Mouse (Mus musculus): ENCODE measurements around the gene Inafm1. TPM values are rescaled to one million over a fixed set of nuclear protein-coding genes. Genes with fewer than 3 reads are reported as not detected.

Inafm1 gene
- polyA plus RNA-seq, 1 experiment from 2014 or later = 27.3 TPM

DNA sequence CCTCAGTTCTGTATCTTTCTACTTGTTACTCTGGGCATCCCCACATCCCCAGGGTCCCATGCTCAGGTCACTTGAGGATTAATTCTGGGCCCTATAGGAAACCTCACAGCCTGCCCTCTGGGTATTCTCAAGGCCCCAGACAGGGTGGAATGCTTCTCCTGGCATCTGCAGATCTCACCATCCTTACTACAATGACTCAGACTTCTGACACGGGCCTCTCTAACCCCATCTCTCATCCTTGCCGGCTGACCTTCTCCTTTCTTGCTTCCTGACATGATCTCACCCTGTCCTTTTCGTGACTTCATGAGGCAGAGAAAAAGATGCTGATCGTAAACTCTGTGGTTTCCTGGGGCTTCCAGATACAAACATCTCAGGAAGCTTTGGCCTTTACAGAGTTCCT is 19.2 kb downstream of the Inafm1 start:
- Histone ChIP-seq H3K27ac (no peak overlapping the region), H3K9me3 (no peaks in the 10 kb centered on the region), H3K9ac (replicated peaks) (no peak overlapping the region), H3K36me3 (no peaks in the 10 kb centered on the region), H3K4me1 (replicated peaks) (no peaks in the 10 kb centered on the region), H3K27me3 (no peaks in the 10 kb centered on the region), H3K4me3 (replicated peaks) (no peak overlapping the region), H3K4me2 (replicated peaks) (no peak overlapping the region)
- ATAC-seq = no peak
- 73% methylated on average over 4 of the region's 4 CpGs for WGBS

GRCm38 (mm10) chr7:16250687-16251086 is 22.7 kb downstream of the Inafm1 start:
- Histone ChIP-seq H3K9me3 (no peaks in the 10 kb centered on the region), H3K27me3 (no peaks in the 10 kb centered on the region), H3K4me3 (replicated peaks) (no peak overlapping the region), H3K36me3 (no peaks in the 10 kb centered on the region), H3K27ac (no peak overlapping the region), H3K4me2 (replicated peaks) (no peak overlapping the region), H3K4me1 (replicated peaks) (no peaks in the 10 kb centered on the region), H3K9ac (replicated peaks) (no peak overlapping the region)
- ATAC-seq = no peak
- 88% methylated on average over 5 of the region's 5 CpGs for WGBS

DNA sequence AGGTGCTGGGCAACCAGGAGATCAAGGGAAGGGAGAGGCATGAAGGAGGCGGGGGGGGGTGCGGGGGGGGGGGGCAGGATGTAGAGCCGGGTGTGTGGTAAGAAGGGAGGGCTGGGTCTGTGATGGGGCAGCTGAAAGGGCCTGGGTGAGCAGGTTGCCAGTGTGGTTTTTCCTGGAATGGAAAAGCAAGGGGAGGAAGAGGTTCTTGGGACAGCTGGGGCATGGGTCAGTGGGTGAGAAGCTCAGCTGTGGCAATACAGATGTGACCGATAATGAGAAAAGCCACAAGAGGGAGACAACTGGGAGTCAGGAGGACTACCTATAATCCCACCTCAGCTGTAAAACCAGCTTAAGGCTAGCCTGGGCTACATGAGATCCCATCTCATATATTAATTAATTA is 27.5 kb downstream of the Inafm1 start:
- Histone ChIP-seq H3K27me3 (no peaks in the 10 kb centered on the region), H3K4me2 (replicated peaks) (no peak overlapping the region), H3K27ac (no peak overlapping the region), H3K4me1 (replicated peaks) (no peaks in the 10 kb centered on the region), H3K9me3 (no peaks in the 10 kb centered on the region), H3K9ac (replicated peaks) (no peak overlapping the region), H3K4me3 (replicated peaks) (no peak overlapping the region), H3K36me3 (no peaks in the 10 kb centered on the region)
- no peak for ATAC-seq
- WGBS = 79% methylated on average over 2 of the region's 4 CpGs

DNA sequence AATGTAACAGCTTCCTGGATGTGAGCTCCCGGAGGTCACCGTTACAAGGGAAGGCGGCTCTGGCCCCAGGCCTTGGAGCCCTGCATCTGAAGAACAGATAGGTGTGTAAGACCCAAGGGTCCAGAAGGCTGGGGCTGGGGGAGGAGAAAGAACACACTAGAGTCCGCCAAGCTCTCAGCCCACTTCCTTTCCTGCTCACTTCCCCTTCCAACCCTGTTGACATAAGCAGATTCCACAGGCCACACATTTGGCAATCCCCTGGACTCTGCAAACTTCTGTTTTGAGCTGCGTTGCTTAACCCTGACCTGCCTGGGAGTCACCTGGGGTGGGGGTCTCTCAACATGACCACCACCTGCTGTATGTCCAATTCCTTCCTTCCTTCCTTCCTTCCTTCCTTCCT is 29.4 kb downstream of the Inafm1 start, which contains the start of gene C5ar2:
C5ar2 (minus strand) TSS at position 88 of the 400 bp plus-strand sequence.
- H3K4me3 ChIP-seq (replicated peaks) = no peak within 1 kb of the TSS
- H3K27me3 ChIP-seq = no peaks in the 10 kb centered on the region
- 87% methylated on average over 5 of the region's 5 CpGs for WGBS
- no peak within 1 kb of the TSS for H3K27ac ChIP-seq
- H3K36me3 ChIP-seq = no peaks in the 10 kb centered on the region
- no peaks in the 10 kb centered on the region for H3K4me1 ChIP-seq (replicated peaks)
- no peak within 1 kb of the TSS for H3K9ac ChIP-seq (replicated peaks)
- H3K4me2 ChIP-seq (replicated peaks) = no peak within 1 kb of the TSS
- no peaks in the 10 kb centered on the region for H3K9me3 ChIP-seq
- no peak for ATAC-seq

- H3K36me3 ChIP-seq = no peaks in the 10 kb centered on the region
- no peak overlapping the region for H3K4me3 ChIP-seq (replicated peaks)
- no peak for ATAC-seq
- no peaks in the 10 kb centered on the region for H3K27me3 ChIP-seq
- no peaks in the 10 kb centered on the region for H3K4me1 ChIP-seq (replicated peaks)
- 85% methylated on average over 6 of the region's 6 CpGs for WGBS
- no peak overlapping the region for H3K27ac ChIP-seq
- H3K9ac ChIP-seq (replicated peaks) = no peak overlapping the region
- H3K4me2 ChIP-seq (replicated peaks) = no peak overlapping the region
- H3K9me3 ChIP-seq = no peaks in the 10 kb centered on the region
These were observed 31.2 kb downstream of the Inafm1 start for GRCm38 (mm10) chr7:16242198-16242597.

GRCm38 (mm10) chr7:16241787-16242186 is 31.6 kb downstream of the Inafm1 start:
- H3K4me3 ChIP-seq (replicated peaks) = no peak overlapping the region
- no peak overlapping the region for H3K4me2 ChIP-seq (replicated peaks)
- H3K9me3 ChIP-seq = no peaks in the 10 kb centered on the region
- H3K36me3 ChIP-seq = no peaks in the 10 kb centered on the region
- no peaks in the 10 kb centered on the region for H3K27me3 ChIP-seq
- ATAC-seq = no peak
- H3K4me1 ChIP-seq (replicated peaks) = no peaks in the 10 kb centered on the region
- 68% methylated on average over 11 of the region's 11 CpGs for WGBS
- no peak overlapping the region for H3K9ac ChIP-seq (replicated peaks)
- H3K27ac ChIP-seq = no peak overlapping the region

DNA sequence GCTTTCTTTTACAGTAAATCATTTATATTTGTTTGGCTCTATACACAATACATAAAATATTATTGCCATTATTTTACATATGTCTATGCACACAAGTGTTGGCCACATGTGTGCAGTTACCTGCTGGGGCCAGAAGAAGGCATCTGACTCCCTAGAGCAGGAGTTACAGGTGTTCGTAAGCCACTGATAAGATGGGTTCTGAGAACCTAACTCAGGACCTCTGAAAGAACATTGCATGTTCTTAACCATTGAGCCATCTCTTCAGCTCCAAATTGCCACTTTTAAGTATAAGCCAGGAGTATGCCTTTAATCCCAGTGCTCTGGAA is 32.5 kb downstream of the Inafm1 start:
- no peaks in the 10 kb centered on the region for H3K9me3 ChIP-seq
- no peaks in the 10 kb centered on the region for H3K4me1 ChIP-seq (replicated peaks)
- H3K36me3 ChIP-seq = no peaks in the 10 kb centered on the region
- H3K9ac ChIP-seq (replicated peaks) = no peak overlapping the region
- H3K27ac ChIP-seq = no peak overlapping the region
- WGBS = 93% methylated on average over 1 of the region's 1 CpGs
- no peak overlapping the region for H3K4me3 ChIP-seq (replicated peaks)
- no peaks in the 10 kb centered on the region for H3K27me3 ChIP-seq
- no peak overlapping the region for H3K4me2 ChIP-seq (replicated peaks)
- ATAC-seq = no peak

DNA sequence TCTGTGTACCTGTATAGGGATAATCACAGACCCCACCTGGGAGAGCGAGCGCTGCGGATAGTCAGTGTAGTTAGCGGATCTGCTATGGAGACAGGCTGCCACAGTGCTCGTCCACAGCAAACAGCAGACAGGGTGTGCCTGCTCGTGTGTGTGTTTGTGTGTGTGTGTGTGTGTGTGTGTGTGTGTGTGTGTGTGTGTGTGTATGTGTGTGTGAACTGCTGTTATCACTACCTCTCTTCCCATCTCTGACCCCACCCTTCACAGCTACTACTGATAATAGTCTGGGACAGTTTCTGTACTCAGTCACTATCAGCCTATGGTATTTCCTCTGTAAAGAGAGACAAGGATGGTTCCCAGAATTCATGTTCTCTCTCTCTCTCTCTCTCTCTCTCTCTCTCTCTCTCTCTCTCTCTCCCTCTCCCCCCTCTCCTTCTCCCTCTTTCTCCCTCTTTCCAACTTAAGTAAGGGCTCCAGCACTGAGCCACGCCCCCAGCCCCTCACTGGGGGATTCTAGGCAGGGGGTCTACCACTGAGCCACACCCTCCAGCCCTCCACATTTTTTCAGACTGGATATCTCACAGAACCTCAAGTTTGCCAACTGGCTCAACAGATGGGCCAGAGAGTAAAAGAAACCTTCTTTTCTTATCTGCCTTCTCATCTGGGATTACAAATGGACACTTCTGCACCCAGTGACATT is 33.0 kb downstream of the Inafm1 start:
- no peaks in the 10 kb centered on the region for H3K27me3 ChIP-seq
- no peaks in the 10 kb centered on the region for H3K4me1 ChIP-seq (replicated peaks)
- no peaks in the 10 kb centered on the region for H3K9me3 ChIP-seq
- no peak overlapping the region for H3K9ac ChIP-seq (replicated peaks)
- no peak overlapping the region for H3K4me3 ChIP-seq (replicated peaks)
- H3K36me3 ChIP-seq = no peaks in the 10 kb centered on the region
- H3K27ac ChIP-seq = no peak overlapping the region
- no peak overlapping the region for H3K4me2 ChIP-seq (replicated peaks)
- ATAC-seq = no peak
- 81% methylated on average over 7 of the region's 7 CpGs for WGBS

DNA sequence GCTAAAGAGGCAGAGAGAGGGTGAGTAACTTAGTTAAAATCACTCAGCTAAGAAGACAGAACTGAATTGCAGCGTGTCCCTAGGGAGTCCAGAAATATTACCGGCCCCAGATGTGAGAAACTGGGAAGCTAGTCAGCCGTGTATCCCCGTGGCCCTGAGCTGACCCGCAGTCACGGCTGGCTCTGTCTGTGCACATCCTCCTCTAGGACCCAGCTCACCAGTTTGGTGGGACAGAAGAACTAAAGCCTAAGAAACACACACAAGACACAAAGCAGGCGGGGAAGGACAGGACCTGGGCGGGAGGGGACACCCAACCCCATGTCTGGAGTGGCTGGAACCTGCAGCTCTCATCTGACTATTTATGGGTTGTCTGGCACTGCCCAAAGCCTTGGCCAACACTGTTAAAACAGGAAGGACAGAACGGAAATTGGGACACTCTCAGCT is 33.8 kb downstream of the Inafm1 start:
- no peak overlapping the region for H3K9ac ChIP-seq (replicated peaks)
- no peak overlapping the region for H3K27ac ChIP-seq
- H3K36me3 ChIP-seq = no peaks in the 10 kb centered on the region
- ATAC-seq = no peak
- no peak overlapping the region for H3K4me2 ChIP-seq (replicated peaks)
- no peak overlapping the region for H3K4me3 ChIP-seq (replicated peaks)
- no peaks in the 10 kb centered on the region for H3K27me3 ChIP-seq
- no peaks in the 10 kb centered on the region for H3K4me1 ChIP-seq (replicated peaks)
- H3K9me3 ChIP-seq = no peaks in the 10 kb centered on the region
- 69% methylated on average over 9 of the region's 9 CpGs for WGBS

DNA sequence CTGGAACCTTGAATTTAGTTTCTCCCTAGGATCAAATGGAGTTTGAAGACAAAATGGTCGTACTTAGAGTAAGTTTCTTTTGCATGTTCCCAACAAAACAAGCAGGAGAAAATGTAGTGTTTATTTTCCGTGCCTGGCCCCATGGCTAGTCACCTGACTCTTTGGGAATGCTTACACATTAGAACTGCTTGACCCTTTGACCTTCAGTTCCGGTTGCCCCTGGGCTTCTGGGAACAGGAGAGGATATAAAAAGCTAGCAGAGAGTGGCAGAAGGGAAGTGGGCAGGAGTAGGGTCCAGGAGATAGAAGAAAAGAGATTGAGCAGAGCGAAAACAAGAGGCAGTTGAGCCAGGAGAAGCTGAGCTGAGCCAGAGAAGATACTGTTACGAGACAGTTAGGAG is 43.5 kb downstream of the Inafm1 start:
- ATAC-seq = no peak
- Histone ChIP-seq H3K4me1 (replicated peaks) (no peaks in the 10 kb centered on the region), H3K4me2 (replicated peaks) (no peak overlapping the region), H3K9me3 (peaks cover 4% of the 10 kb centered on the region; the same call in 1 of the 2 replicates), H3K9ac (replicated peaks) (no peak overlapping the region), H3K27me3 (0 out of 2 replicates have a peak, but pooled peaks cover 2% of the 10 kb centered on the region), H3K4me3 (replicated peaks) (no peak overlapping the region), H3K36me3 (no peaks in the 10 kb centered on the region), H3K27ac (no peak overlapping the region)
- 64% methylated on average over 5 of the region's 5 CpGs for WGBS

Other genes with a start within 250 kb of the Inafm1 start
- 7.9 and 10.2 TPM in 2 replicates for gene Bicra, start 225.7 kb downstream of the Inafm1 start, polyA plus RNA-seq (2015; fragmentation: Nextera tagmentation; extraction: Ambion mirVana)
- gene Zfp541, start 211.8 kb downstream of the Inafm1 start, polyA plus RNA-seq (2015; fragmentation: Nextera tagmentation; extraction: Ambion mirVana) = not detected in 2 replicates
- gene Napa, start 175.2 kb downstream of the Inafm1 start, polyA plus RNA-seq (2015; fragmentation: Nextera tagmentation; extraction: Ambion mirVana) = 196 and 203 TPM in 2 replicates
- gene Kptn, start 153.7 kb downstream of the Inafm1 start, polyA plus RNA-seq (2015; fragmentation: Nextera tagmentation; extraction: Ambion mirVana) = 39.6 and 41.2 TPM in 2 replicates
- gene Slc8a2, start 143.8 kb downstream of the Inafm1 start, polyA plus RNA-seq (2015; fragmentation: Nextera tagmentation; extraction: Ambion mirVana) = 0.66 and 1.1 TPM in 2 replicates
- gene Meis3, start 98.5 kb downstream of the Inafm1 start, polyA plus RNA-seq (2015; fragmentation: Nextera tagmentation; extraction: Ambion mirVana) = 158 and 160 TPM in 2 replicates
- gene Dhx34, start 51.6 kb downstream of the Inafm1 start, polyA plus RNA-seq (2015; fragmentation: Nextera tagmentation; extraction: Ambion mirVana) = 15.6 and 16.8 TPM in 2 replicates
- gene C5ar2, start 29.5 kb downstream of the Inafm1 start, polyA plus RNA-seq (2015; fragmentation: Nextera tagmentation; extraction: Ambion mirVana) = 0.05 TPM in 1 of 2 replicates, not detected in the other
- gene C5ar1, start 14.1 kb downstream of the Inafm1 start, polyA plus RNA-seq (2015; fragmentation: Nextera tagmentation; extraction: Ambion mirVana) = 1.0 and 1.5 TPM in 2 replicates
- 22.5 and 39.4 TPM in 2 replicates for gene Ccdc9, start 13.2 kb upstream of the Inafm1 start, polyA plus RNA-seq (2015; fragmentation: Nextera tagmentation; extraction: Ambion mirVana)
- 23.1 and 25.5 TPM in 2 replicates for gene Bbc3, start 34.8 kb upstream of the Inafm1 start, polyA plus RNA-seq (2015; fragmentation: Nextera tagmentation; extraction: Ambion mirVana)
- gene Sae1, start 114.2 kb upstream of the Inafm1 start, polyA plus RNA-seq (2015; fragmentation: Nextera tagmentation; extraction: Ambion mirVana) = 267 and 272 TPM in 2 replicates
- 18.2 and 22.1 TPM in 2 replicates for gene Zc3h4, start 127.3 kb upstream of the Inafm1 start, polyA plus RNA-seq (2015; fragmentation: Nextera tagmentation; extraction: Ambion mirVana)
- gene Tmem160, start 179.2 kb upstream of the Inafm1 start, polyA plus RNA-seq (2015; fragmentation: Nextera tagmentation; extraction: Ambion mirVana) = 48.1 and 59.4 TPM in 2 replicates
- 2.3 and 3.3 TPM in 2 replicates for gene Npas1, start 204.1 kb upstream of the Inafm1 start, polyA plus RNA-seq (2015; fragmentation: Nextera tagmentation; extraction: Ambion mirVana)